Mouse (Mus musculus): ENCODE measurements around the gene Scyl1.

GRCm38 (mm10) chr19:5711907-5712460, 59.2 kb downstream of the Scyl1 start:
- TF ChIP-seq POLR2A (IDR thresholded peaks at IDR 0.05; ENCODE audit: extremely low read depth, insufficient read depth, low read length) (no peak), CTCF (IDR thresholded peaks at IDR 0.05; ENCODE audit: extremely low read depth, insufficient read depth, low read length) (no peak)

Measured in cortical plate, adult 2 months (tissue).